Mouse (Mus musculus): Measurements from ENCODE around the gene Plac9a.
"Not testable (repeated sequence)": the region's sequence is repeated elsewhere in the genome, so short reads cannot be mapped to it uniquely, and the experiment has no call there.

DNA sequence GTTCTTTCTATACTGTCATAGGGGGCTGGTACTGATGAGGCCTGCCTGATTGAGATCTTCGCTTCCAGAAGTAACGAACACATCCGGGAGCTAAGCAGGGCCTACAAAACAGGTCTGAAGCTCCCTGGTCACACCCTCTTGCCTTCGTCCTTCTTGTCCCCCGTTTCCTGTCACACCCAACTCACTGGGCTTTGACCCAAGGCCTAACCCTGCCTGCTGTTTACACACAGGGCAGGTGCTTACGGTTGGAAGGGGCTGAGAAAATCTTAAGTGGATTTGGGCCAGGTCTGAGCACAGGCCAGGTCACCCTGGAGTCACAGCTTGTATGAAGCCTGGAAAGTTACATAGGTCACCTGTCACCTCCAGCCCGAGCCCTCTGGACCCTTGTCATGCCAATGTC, 26.3 kb downstream of the Plac9a start:
- not testable (repeated sequence) for TF ChIP-seq CTCF (IDR thresholded peaks at IDR 0.05; ENCODE audit: low read depth, low read length); POLR2A (IDR thresholded peaks at IDR 0.05; ENCODE audit: insufficient read depth, low read length)
